Mouse (Mus musculus) stomach, embryonic 14.5 days (tissue): ENCODE data around the gene Mtif2. TPM values are rescaled to one million over a fixed set of nuclear protein-coding genes. Genes with fewer than 3 reads are reported as not detected.
A peak's percentile ranks its signal among the peaks of the same experiment; 100 is the strongest.
"Not testable (repeated sequence)": the region's sequence is repeated elsewhere in the genome, so short reads cannot be mapped to it uniquely, and the experiment has no call there.

Experiments used
- ATAC-seq: fragments of 200-750 bp; cut with Nextera tagmentation; 2 replicates; pipeline ENCODE4 v1.8.0; 2017; ENCODE audit warnings: low read depth, moderate TSS enrichment; ENCODE audit not compliant: insufficient number of reproducible peaks, insufficient read depth, low FRiP score
- H3K27ac ChIP-seq: fragments of 300-500 bp; sonication (generic); 2 replicates; pipeline ENCODE4 v1.5.1; 2014; ENCODE audit warnings: mild to moderate bottlenecking, low read length, moderate library complexity, mixed read lengths
- H3K27me3 ChIP-seq: fragments of 300-500 bp; sonication (generic); 2 replicates; pipeline ENCODE4 v1.6.1; 2014; ENCODE audit warnings: low read length, control low read depth, mixed read lengths; ENCODE audit not compliant: control insufficient read depth, insufficient read depth
- H3K36me3 ChIP-seq: fragments of 300-500 bp; sonication (generic); 2 replicates; pipeline ENCODE4 v1.6.1; 2014; ENCODE audit warnings: mild to moderate bottlenecking, control low read depth, low read length, moderate library complexity, mixed read lengths; ENCODE audit not compliant: control insufficient read depth, insufficient read depth
- H3K4me1 ChIP-seq: fragments of 300-500 bp; sonication (generic); 2 replicates; pipeline ENCODE4 v1.6.1; 2014; ENCODE audit warnings: low read length, control low read depth, mixed read lengths; ENCODE audit not compliant: control insufficient read depth, insufficient read depth
- H3K4me2 ChIP-seq: fragments of 300-500 bp; sonication (generic); replicated peaks from 2 replicates; pipeline ENCODE4 v1.6.1; 2014; ENCODE audit warnings: low read depth, low read length, control low read depth
- H3K4me3 ChIP-seq: fragments of 300-500 bp; sonication (generic); 2 replicates; pipeline ENCODE4 v1.5.1; 2014; ENCODE audit warnings: low read depth, low read length, control low read depth
- H3K9ac ChIP-seq: fragments of 300-500 bp; sonication (generic); replicated peaks from 2 replicates; pipeline ENCODE4 v1.6.1; 2014; ENCODE audit warnings: low read depth, mild to moderate bottlenecking, control low read depth, low read length, moderate library complexity, mixed read lengths
- H3K9me3 ChIP-seq: fragments of 300-500 bp; sonication (generic); 2 replicates; pipeline ENCODE4 v1.6.1; 2016; ENCODE audit warnings: low read depth, low read length, control low read depth; ENCODE audit not compliant: control insufficient read depth
- WGBS: fragments of 180-500 bp; shearing (Covaris S2); extraction: QIAGEN DNeasy Blood & Tissue Kit; methylation state at CpG from one replicate; pipeline ENCODE4 v1.1.7; 2014; 5-methylcytosine and 5-hydroxymethylcytosine counted together
- polyA plus RNA-seq: library from polyadenylated mRNA; unstranded; fragments of >200 nt; fragmentation: Nextera tagmentation; extraction: Ambion mirVana; gene quantifications from 2 replicates; pipeline ENCODE4 v1.2.1, GENCODE M21; 2014

The Mtif2 gene
- polyA plus RNA-seq, 1 experiment from 2014 or later: 43.8 TPM

- WGBS: 15% methylated on average over 10 of the region's 10 CpGs
- H3K4me1 ChIP-seq: no peaks in the 10 kb centered on the region
- H3K4me3 ChIP-seq: peak overlapping the region; percentile 54
- no peaks in the 10 kb centered on the region for H3K27me3 ChIP-seq
- H3K36me3 ChIP-seq: peaks cover 4% of the 10 kb centered on the region
- peak overlapping the region; percentile 68 for H3K9ac ChIP-seq
- H3K27ac ChIP-seq: peak overlapping the region; percentile 73
- H3K9me3 ChIP-seq: no peaks in the 10 kb centered on the region
- H3K4me2 ChIP-seq: peak overlapping the region; percentile 60
- no peak for ATAC-seq
Measured at GRCm38 (mm10) chr11:29514325-29514681, 11.9 kb upstream of the Mtif2 start.

DNA sequence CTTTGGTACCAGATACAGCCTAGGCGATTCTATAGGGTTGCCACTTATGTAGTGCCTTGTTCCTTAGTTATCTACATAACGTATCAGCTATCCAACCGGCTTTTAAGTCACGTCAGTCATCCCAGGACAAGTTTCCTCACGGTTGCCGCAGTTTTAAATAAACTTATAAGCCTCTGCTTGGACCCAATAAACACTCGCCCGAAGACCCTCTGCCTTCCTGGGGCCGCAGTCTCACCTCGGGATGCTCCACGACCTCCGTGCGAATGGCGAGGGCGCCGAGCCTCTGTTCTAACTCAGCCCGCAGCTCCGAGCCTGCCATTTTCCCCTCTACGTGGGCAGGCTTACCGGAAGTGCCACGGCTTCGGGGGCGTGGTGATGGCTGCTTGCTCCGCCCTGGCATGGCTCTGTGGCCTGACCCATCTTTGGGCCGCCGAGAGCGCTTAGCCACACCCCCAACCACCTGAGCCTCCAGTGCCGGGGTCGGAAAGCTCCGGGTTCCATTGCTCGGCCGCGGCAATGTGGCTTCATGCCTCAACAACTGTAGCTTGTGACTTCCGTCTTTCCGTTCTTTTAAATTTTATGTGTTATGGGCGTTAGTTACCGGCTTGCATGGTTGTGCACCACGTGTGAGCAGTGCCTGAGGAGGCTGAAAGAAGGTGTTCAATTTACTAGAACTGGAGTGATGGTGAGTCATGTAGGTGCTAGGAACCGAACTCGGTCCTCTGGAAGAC is 11.4 kb upstream of the Mtif2 start, which contains the start of gene Prorsd1:
Gene Prorsd1 (minus strand): TSS at position 352 of the 731 bp plus-strand sequence.
- no peaks in the 10 kb centered on the region for H3K4me1 ChIP-seq
- H3K27me3 ChIP-seq: no peaks in the 10 kb centered on the region
- H3K9me3 ChIP-seq: no peaks in the 10 kb centered on the region
- H3K4me3 ChIP-seq: peak within 1 kb of the TSS; percentile 54
- 3% methylated on average over 40 of the region's 40 CpGs for WGBS
- ATAC-seq: peak; percentile 98
- peak within 1 kb of the TSS; percentile 68 for H3K9ac ChIP-seq
- peak within 1 kb of the TSS; percentile 60 for H3K4me2 ChIP-seq
- H3K36me3 ChIP-seq: peaks cover 4% of the 10 kb centered on the region
- peak within 1 kb of the TSS; percentile 73 for H3K27ac ChIP-seq

GRCm38 (mm10) chr11:29538201-29538600 is 12.0 kb downstream of the Mtif2 start:
- no peak for ATAC-seq
- Histone ChIP-seq H3K27ac (no peak overlapping the region), H3K4me1 (no peaks in the 10 kb centered on the region), H3K9me3 (no peaks in the 10 kb centered on the region), H3K4me3 (no peak overlapping the region), H3K9ac (no peak overlapping the region), H3K4me2 (no peak overlapping the region), H3K36me3 (peaks cover 21% of the 10 kb centered on the region), H3K27me3 (no peaks in the 10 kb centered on the region)
- WGBS: 100% methylated on average over 1 of the region's 1 CpGs

GRCm38 (mm10) chr11:29544225-29544945 is 18.2 kb downstream of the Mtif2 start:
- H3K27me3 ChIP-seq: no peaks in the 10 kb centered on the region
- H3K4me2 ChIP-seq: no peak overlapping the region
- no peaks in the 10 kb centered on the region for H3K9me3 ChIP-seq
- H3K36me3 ChIP-seq: peaks cover 41% of the 10 kb centered on the region
- no peak overlapping the region for H3K27ac ChIP-seq
- H3K4me3 ChIP-seq: no peak overlapping the region
- H3K9ac ChIP-seq: no peak overlapping the region
- WGBS: 82% methylated on average over 3 of the region's 3 CpGs
- H3K4me1 ChIP-seq: peaks cover 8% of the 10 kb centered on the region; the same call in 1 of the 2 replicates
- no peak for ATAC-seq

DNA sequence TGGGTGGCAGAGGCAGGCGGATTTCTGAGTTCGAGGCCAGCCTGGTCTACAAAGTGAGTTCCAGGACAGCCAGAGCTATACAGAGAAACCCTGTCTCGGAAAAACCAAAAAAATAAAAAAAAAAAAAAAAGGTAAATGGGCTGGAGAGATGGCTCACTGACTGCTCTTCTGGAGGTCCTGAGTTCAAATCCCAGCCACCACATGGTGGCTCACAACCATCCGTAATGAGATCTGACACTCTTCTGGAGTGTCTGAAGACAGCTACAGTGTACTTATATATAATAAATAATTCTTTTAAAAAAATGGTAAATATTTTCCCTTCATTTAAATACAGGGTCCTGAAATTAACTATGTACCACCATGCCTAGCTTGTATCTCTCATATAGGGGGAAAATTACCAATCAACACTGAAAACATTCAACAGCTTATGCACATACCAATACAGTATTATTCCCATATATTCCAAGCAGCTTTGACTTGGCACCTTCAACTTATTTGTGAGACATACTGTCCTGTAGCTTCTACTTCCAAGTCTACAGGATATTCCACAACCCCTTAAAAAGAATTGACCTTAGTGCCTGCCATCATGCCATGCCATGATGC is 19.0 kb downstream of the Mtif2 start:
- not testable (repeated sequence) for H3K27me3 ChIP-seq, H3K4me1 ChIP-seq, H3K9ac ChIP-seq, H3K9me3 ChIP-seq, ATAC-seq, H3K4me3 ChIP-seq, H3K27ac ChIP-seq, H3K4me2 ChIP-seq
- H3K36me3 ChIP-seq: peaks cover 41% of the 10 kb centered on the region
- WGBS: 82% methylated on average over 4 of the region's 4 CpGs

- Histone ChIP-seq H3K4me2 (peak overlapping the region; percentile 44), H3K36me3 (peaks cover 39% of the 10 kb centered on the region), H3K4me3 (peak overlapping the region; percentile 68; the same call in 1 of the 2 replicates)
- H3K9me3 ChIP-seq, H3K9ac ChIP-seq, H3K4me1 ChIP-seq, ATAC-seq, H3K27me3 ChIP-seq, H3K27ac ChIP-seq: not testable (repeated sequence)
- WGBS: 90% methylated on average over 2 of the region's 2 CpGs
Measured at GRCm38 (mm10) chr11:29546297-29546696, 20.1 kb downstream of the Mtif2 start.

GRCm38 (mm10) chr11:29546762-29547161 is 20.6 kb downstream of the Mtif2 start:
- Histone ChIP-seq H3K4me2 (peak overlapping the region; percentile 44), H3K4me1 (peaks cover 8% of the 10 kb centered on the region; the same call in 1 of the 2 replicates), H3K36me3 (peaks cover 34% of the 10 kb centered on the region), H3K9ac (peak overlapping the region; percentile 77), H3K27ac (peak overlapping the region; percentile 77; the same call in 1 of the 2 replicates), H3K27me3 (no peaks in the 10 kb centered on the region), H3K9me3 (no peaks in the 10 kb centered on the region), H3K4me3 (peak overlapping the region; percentile 68)
- no peak for ATAC-seq
- WGBS: 10% methylated on average over 2 of the region's 2 CpGs

DNA sequence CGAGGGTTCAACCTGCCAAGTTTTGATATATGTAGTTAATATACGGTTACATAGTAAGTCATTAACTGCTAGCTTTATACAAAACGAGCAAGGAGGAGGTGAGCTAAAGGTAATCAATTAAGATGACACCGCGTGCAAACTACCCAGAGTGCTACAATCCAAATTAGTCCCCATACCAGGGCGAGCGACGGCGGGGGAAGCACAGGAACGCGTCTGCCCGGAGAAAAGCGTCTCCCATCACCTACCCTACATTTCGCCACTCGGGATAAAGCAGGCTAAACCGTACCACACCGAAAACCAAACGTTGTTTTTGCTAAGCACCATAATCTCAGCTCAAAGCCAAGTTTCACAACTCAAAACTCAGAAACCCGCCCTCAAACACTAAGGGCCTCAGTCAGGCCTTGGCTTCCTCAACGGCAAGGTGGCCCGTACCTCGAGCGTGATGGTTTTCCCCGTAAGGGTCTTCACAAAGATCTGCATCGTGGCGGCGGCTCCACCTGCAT is 21.1 kb downstream of the Mtif2 start:
- H3K4me1 ChIP-seq: peaks cover 8% of the 10 kb centered on the region; the same call in 1 of the 2 replicates
- no peaks in the 10 kb centered on the region for H3K9me3 ChIP-seq
- ATAC-seq: no peak
- H3K27ac ChIP-seq: peak overlapping the region; percentile 77; the same call in 1 of the 2 replicates
- H3K36me3 ChIP-seq: peaks cover 30% of the 10 kb centered on the region
- no peaks in the 10 kb centered on the region for H3K27me3 ChIP-seq
- under 1% methylated on average over 27 of the region's 27 CpGs for WGBS
- H3K4me2 ChIP-seq: peak overlapping the region; percentile 44
- peak overlapping the region; percentile 68 for H3K4me3 ChIP-seq
- H3K9ac ChIP-seq: peak overlapping the region; percentile 77
